Mouse (Mus musculus) layer of hippocampus, adult 2 months (tissue): Measurements from ENCODE around the gene Igfbp6. TPM values are rescaled to one million over a fixed set of nuclear protein-coding genes. Genes with fewer than 3 reads are reported as not detected.
A peak's percentile ranks its signal among the peaks of the same experiment; 100 is the strongest.

Experiments
- DNase-seq, 2 experiments: peaks; one replicate each; pipeline ENCODE4 v3.0.0; 2022; ENCODE audit warnings: low spot score in 2 of 2
- H3K27ac ChIP-seq: fragments of 200-600 bp; 2 replicates; pipeline ENCODE4 v1.8.1; 2022
- H3K4me3 ChIP-seq: fragments of 200-600 bp; 2 replicates; pipeline ENCODE4 v1.8.1; 2022; ENCODE audit warnings: mild to moderate bottlenecking
- CTCF ChIP-seq: fragments of 200-600 bp; conservative IDR thresholded peaks from 2 replicates; pipeline ENCODE4 v1.8.1; 2022; ENCODE audit warnings: antibody characterized with exemption, mild to moderate bottlenecking, moderate library complexity
- total RNA-seq, 2 experiments: library from RNA; stranded (reverse); gene quantifications; 2 replicates each; pipeline ENCODE4 v1.2.3; 2021

Gene Igfbp6
- total RNA-seq, 2 experiments from 2014 or later: 6.9 to 7.7 TPM

GRCm38 (mm10) chr15:102135522-102136128, 8.5 kb upstream of the Igfbp6 start:
- DNase-seq: no peak
- Histone ChIP-seq H3K4me3 (peak overlapping the region; percentile 93), H3K27ac (peak overlapping the region; percentile 92)
- no peak for TF ChIP-seq CTCF

DNA sequence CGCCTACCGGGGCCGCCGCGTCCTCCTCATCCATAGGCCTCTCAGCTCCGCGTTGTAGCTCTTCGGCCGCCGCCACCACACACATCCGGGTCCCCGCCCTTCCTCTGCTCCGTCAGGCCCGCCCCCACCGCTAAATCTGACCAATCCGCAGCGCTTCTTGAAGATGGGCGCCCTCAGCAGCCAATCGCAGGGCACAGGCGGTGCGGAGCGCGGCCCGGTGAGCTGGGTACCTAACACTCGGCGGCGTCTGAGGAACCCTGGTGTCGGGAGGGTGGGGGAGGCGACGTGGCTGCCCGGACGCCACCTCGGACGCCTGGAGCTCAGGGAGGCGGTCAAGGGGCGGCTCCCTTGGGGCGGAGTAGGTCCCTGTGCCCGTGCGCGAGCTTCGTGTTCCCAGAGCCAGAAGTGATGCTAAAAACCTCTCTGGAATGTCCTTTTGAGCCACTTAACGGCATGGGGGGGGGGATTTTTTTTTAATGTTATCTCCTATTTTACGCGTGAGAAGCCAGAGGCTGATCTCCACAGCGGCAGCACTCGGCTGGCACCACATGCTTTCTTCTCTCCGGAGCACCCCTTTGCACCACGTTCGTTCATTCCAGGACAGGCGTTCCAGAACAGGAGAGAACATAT, 7.9 kb upstream of the Igfbp6 start, which contains the start of gene Spryd3:
TSS of gene Spryd3 (minus strand) at position 106 of the 630 bp plus-strand sequence.
- H3K4me3 ChIP-seq: peak within 1 kb of the TSS; percentile 93
- peak; percentile 96 to 98 for DNase-seq
- H3K27ac ChIP-seq: peak within 1 kb of the TSS; percentile 92
- peak; percentile 15; the same call in 1 of the 2 replicates for TF ChIP-seq CTCF

GRCm38 (mm10) chr15:102141120-102141519, 3.0 kb upstream of the Igfbp6 start:
- no peak overlapping the region for H3K27ac ChIP-seq
- no peak overlapping the region for H3K4me3 ChIP-seq
- no peak for DNase-seq
- no peak for TF ChIP-seq CTCF

GRCm38 (mm10) chr15:102142914-102143912, 949 bp upstream of the Igfbp6 start:
- Histone ChIP-seq H3K27ac (peak overlapping the region; percentile 46; the same call in 1 of the 2 replicates), H3K4me3 (no peak overlapping the region)
- TF ChIP-seq CTCF: no peak
- no peak for DNase-seq

GRCm38 (mm10) chr15:102144726-102145125, 564 bp downstream of the Igfbp6 start:
- peak overlapping the region; percentile 28 for H3K4me3 ChIP-seq
- DNase-seq: no peak
- no peak for TF ChIP-seq CTCF
- H3K27ac ChIP-seq: peak overlapping the region; percentile 67

GRCm38 (mm10) chr15:102145330-102145729, 1.2 kb downstream of the Igfbp6 start:
- 0 out of 2 replicates have a peak overlapping the region, but pooled peaks have one; percentile 67 for H3K27ac ChIP-seq
- TF ChIP-seq CTCF: no peak

GRCm38 (mm10) chr15:102146089-102146488, 1.9 kb downstream of the Igfbp6 start:
- Histone ChIP-seq H3K27ac (no peak overlapping the region), H3K4me3 (no peak overlapping the region)
- no peak for TF ChIP-seq CTCF
- DNase-seq: no peak

More at GRCm38 (mm10) chr15:102145330-102145729, 1.2 kb downstream of the Igfbp6 start:
- H3K4me3 ChIP-seq: no peak overlapping the region
- DNase-seq: no peak

DNA sequence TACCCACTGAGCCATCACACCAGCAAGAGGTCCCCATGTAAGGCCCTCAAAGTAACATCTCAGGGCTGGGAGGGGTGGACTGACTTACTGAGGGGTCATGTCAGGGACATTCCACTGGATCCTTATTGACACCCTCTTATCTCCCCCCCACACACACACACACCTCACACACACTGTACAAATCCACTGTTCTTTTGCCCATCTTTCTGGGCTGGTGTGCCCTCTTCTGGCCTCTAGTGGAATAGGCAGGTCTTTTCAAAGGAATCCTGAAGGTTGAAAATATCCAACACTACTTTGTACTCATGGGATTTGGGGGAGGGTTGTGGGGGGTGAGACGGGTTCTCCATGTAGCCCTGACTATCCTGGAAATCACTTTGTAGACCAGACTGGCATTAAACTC, 2.7 kb downstream of the Igfbp6 start:
- Histone ChIP-seq H3K27ac (no peak overlapping the region), H3K4me3 (no peak overlapping the region)
- peak; percentile 79 for TF ChIP-seq CTCF
- peak in 1 of 2 experiments; percentile 58 for DNase-seq

DNA sequence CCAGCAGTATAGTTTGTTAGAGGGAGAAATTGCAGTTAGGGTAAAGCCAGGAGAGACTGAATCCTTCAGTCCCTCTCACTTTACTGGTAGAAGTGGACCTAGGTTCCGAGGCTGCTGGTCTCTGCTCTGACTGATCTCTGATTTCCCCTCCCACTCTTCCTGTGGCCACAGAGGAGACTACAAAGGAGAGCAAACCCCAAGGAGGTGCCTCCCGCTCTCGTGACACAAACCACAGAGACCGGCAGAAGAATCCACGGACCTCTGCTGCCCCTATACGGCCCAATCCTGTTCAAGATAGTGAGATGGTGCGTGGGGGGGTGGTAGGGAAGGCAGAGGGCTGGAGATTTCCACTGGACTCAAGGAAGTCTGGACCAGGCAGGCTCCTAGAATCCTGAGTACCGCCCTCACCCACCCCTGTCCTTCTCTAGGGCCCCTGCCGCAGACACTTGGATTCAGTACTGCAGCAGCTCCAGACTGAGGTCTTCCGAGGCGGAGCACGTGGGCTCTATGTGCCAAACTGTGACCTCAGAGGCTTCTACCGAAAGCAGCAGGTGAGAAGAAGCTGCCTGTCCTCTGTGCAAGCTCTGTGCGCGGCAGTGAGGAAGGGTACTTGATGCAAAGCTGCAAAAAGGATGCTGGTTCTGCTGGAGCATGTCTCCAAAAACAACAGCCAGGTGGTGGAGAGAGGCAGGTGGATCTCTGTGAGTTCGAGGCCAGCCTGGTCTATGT, 3.7 kb downstream of the Igfbp6 start:
- no peak for DNase-seq
- no peak overlapping the region for H3K4me3 ChIP-seq
- H3K27ac ChIP-seq: no peak overlapping the region
- TF ChIP-seq CTCF: no peak

DNA sequence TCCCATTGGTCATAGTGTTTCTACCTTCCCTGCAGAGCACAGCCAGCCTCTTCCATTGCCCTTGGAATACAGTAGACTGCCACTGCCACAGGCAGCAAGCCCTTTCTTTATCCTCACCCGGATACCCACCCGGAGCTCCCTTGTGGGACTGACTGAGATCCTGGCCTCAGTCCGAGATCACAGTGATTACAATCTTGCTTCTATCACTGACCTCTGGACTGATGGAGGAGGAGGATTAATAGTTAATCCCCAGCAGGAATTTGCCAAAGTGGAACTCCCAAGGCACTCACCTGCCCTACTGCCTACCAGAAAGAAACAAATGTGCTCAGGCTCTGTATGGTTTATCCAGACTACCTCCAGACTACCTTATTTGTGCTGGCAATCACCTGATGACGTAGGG, 5.4 kb downstream of the Igfbp6 start:
- no peak overlapping the region for H3K4me3 ChIP-seq
- TF ChIP-seq CTCF: no peak
- no peak overlapping the region for H3K27ac ChIP-seq
- no peak for DNase-seq

DNA sequence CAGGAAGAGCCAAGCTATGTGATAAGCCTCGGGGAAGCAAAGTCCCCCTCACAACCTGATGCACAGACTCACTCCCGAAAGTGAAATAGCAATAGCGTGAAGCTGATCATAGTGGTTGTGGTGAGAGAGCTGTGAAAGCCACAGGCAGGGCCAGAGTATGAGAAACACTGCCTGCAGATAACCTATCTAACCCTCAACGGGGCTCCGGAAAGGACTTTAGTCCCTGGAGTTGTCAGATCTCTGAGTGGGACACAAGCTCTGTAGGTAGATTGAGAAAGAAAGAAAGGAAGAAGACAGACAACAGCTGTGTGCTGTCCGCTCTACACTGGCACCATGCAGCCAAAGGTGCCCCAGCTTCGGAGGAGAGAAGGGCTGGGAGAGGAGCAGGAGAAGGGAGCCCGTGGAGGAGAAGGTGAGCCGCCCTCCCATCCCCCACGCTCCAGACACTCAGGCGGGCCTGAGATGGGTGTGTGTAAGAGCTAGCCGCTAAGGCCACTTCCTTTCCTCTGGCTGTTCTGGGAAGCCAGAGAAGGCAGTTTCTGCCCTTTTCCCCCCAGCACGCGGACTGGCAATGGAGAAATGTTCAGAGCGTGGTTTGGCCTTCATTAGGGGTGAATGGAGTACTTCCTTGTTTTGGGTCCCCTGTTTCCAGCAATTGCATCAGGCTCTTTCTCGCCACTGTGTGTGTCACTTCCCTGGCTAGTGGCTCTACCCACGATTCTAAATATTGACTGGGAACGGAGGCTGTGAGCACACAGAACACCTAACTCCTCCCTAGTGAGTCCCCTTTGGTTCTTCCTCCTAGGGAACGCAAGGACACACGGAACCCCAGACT, 6.4 kb downstream of the Igfbp6 start, which contains the start of gene Soat2:
TSS of gene Soat2 (plus strand) at position 226 of the 835 bp plus-strand sequence.
- H3K4me3 ChIP-seq: no peak within 1 kb of the TSS
- no peak for TF ChIP-seq CTCF

More for the DNA sequence above, 6.4 kb downstream of the Igfbp6 start, which contains the start of gene Soat2:
- H3K27ac ChIP-seq: no peak within 1 kb of the TSS
- DNase-seq: no peak
